Mouse (Mus musculus) liver, embryonic 14.5 days (tissue): ENCODE data around the gene Vmac.

Experiments used
- CTCF ChIP-seq: IDR thresholded peaks from 2 replicates; pipeline ENCODE4 v1.5.1; 2016; ENCODE audit warnings: antibody characterized with exemption, low read depth, control low read depth
- EP300 ChIP-seq: IDR thresholded peaks from 2 replicates; pipeline ENCODE4 v1.6.1; 2016; ENCODE audit warnings: antibody characterized with exemption, low read depth

GRCm38 (mm10) chr17:56738221-56738620 lies 20.4 kb upstream of the Vmac start:
- TF ChIP-seq CTCF, result no peak
- TF ChIP-seq EP300, result no peak
